Mouse (Mus musculus) erythroid progenitor cell, adult 5-6 weeks (primary cell): Measurements from ENCODE around the gene Cd274. TPM values are rescaled to one million over a fixed set of nuclear protein-coding genes. Genes with fewer than 3 reads are reported as not detected.
"Not testable (repeated sequence)": the region's sequence is repeated elsewhere in the genome, so short reads cannot be mapped to it uniquely, and the experiment has no call there.

Source experiments
- ATAC-seq: replicated peaks from 2 replicates; pipeline ENCODE4 v1.8.0; 2016; ENCODE audit warnings: moderate number of reproducible peaks, mild to moderate bottlenecking, moderate TSS enrichment, inconsistent platforms; ENCODE audit not compliant: poor library complexity, low FRiP score, severe bottlenecking
- total RNA-seq, 2 experiments: library from RNA; stranded (forward) in 1 of 2; stranded (reverse) in 1 of 2; fragments of 150-400 nt in 1 of 2; fragments of 186-747, 209-891 nt in 1 of 2; gene quantifications; 2 replicates each; pipeline versions ENCODE4 v1.2.3 to v1.2.4; 2015 to 2017; ENCODE audit warnings: low replicate concordance in 2 of 2

The Cd274 gene
- total RNA-seq, 2 experiments from 2014 or later = 1.7 to 3.8 TPM

GRCm38 (mm10) chr19:29385822-29386221, 18.6 kb downstream of the Cd274 start:
- ATAC-seq = no peak

DNA sequence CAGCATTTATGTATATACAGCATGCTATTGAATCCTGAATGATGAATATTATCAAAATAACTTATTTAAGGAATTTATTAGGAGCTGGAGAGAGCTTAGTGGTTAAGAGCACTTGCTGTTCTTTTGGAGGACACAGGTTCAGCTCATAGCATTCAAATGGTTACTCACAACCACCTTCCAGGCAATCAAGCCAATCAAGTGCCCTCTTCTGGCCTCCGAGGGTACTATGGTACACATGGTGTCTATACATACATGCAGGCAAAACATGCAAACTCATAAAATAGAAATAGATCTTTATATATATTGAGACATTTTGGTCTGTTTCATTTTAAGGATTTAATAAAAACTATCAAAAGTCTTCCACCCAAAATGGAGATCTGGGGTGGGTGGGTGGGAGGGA, 21.6 kb downstream of the Cd274 start:
- no peak for ATAC-seq

- no peak for ATAC-seq
These were observed 23.2 kb downstream of the Cd274 start for GRCm38 (mm10) chr19:29390483-29390882.

DNA sequence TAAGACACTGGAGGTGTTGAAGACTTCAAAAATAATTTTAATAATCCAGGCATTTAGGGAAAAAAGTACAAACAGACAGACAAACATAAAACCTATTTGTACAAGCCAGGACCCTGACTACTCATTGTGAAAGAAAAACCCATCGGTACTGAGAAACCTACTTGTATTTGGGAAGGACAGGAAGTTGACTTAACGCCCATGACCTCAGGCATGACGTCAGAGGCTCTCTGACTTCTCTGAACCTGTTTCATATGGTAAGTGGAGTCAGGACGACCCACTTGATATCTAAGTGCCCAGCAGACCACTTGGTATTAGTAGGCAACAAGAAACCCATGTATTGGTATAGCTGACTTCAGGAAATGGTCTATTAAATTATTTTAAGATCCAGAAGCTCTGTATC, 24.0 kb downstream of the Cd274 start:
- ATAC-seq = no peak

DNA sequence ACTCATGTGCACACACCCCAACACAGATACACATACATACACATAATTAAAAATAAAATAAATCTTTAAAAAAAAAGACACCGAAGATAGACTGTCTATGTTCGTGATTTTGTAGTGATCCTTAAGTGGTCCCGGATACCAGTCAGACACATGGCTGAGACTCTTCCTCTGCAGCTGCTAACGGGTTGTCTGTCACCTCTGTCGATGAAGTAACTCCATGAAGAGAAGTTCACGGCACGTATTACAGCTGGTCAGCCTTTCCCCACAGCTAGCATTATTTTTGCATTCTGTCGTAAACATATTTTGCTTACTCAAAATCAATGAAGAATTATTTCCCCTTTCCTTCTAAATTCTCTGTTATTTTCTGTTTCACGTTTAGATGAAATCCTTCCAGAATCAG, 26.1 kb downstream of the Cd274 start:
- ATAC-seq = no peak

DNA sequence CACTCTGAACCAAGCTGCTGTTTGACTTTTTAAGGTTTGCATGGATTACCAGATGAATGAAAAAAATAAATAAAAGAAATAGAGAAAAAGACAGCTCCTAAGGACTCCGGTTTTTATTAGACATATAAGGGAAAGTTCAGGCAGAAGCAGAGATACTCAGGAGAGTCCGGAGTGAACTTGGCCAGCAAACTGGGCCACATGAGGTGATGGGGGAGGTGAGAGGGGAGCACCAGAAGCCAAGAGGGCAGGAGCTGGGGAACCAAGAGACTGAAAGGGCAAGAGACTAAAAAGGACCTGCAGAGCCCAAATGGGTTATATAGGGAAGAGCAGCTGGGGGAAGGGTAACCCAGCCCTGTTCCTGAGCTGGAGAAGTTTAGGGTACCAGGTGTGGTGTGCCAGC, 27.5 kb downstream of the Cd274 start:
- no peak for ATAC-seq

- no peak for ATAC-seq
These were observed 29.1 kb downstream of the Cd274 start for GRCm38 (mm10) chr19:29396353-29396752.

- ATAC-seq = no peak
These were observed 32.5 kb downstream of the Cd274 start for GRCm38 (mm10) chr19:29399786-29400185.

GRCm38 (mm10) chr19:29400466-29400865, 33.2 kb downstream of the Cd274 start:
- ATAC-seq = no peak

DNA sequence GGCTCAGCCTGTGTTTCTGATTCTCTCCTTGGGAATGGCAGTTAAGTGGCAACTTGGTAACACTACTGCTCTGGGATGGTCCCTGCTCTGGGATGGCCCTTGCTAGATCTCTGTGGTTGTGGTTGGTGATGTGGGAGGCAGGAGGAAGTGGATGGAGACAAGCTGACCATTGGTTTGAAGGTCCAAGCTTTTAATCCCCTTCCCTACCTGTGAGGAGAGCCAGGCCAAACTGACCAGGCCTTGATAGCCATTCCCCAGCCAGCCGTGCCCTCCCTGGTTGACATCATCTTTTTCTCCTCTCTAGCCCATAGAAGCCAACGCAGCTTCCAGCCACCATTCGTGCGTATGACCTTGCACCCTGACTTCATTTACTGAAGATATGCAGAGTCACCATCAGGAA, 35.4 kb downstream of the Cd274 start:
- no peak for ATAC-seq

GRCm38 (mm10) chr19:29403251-29403650, 36.0 kb downstream of the Cd274 start:
- ATAC-seq = no peak

- no peak for ATAC-seq
These were observed 38.1 kb downstream of the Cd274 start for GRCm38 (mm10) chr19:29405388-29405787.

- ATAC-seq = no peak
These were observed 39.1 kb downstream of the Cd274 start for GRCm38 (mm10) chr19:29406042-29407017.

GRCm38 (mm10) chr19:29410619-29411018, 43.4 kb downstream of the Cd274 start, which contains the start of gene Pdcd1lg2:
Pdcd1lg2 (plus strand) TSS chr19:29410919.
- no peak for ATAC-seq

- no peak for ATAC-seq
These were observed 45.5 kb downstream of the Cd274 start for GRCm38 (mm10) chr19:29412476-29413420.

DNA sequence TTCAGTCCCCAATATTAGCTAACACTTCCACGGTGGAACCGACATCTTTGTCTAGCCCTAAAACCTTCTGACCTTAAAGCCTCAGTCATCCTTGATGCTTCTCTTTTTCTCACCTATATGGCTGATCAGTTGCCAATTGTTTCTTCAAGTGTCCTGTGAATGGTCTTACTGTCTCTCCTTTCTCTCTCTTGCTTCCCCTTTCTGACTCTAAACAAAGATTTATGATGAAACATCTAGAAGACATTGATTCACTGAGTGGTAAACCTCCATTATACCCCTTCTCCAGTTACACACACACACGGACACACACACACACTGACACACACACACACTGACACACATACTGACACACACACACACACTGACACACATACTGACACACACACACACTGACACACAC, 47.3 kb downstream of the Cd274 start:
- no peak for ATAC-seq

DNA sequence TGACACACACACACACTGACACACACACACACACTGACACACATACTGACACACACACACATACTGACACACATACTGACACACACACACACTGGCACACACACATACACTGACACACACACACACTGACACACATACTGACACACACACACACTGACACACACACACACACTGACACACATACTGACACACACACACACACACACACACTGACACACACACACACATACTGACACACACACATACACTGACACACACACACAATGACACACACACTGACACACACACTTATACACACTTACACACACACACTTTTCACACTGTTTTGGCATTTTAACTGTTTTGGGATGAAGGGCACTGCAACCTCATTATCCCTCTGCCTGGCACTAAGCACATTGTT, 47.7 kb downstream of the Cd274 start:
- not testable (repeated sequence) for ATAC-seq

- no peak for ATAC-seq
These were observed 49.2 kb downstream of the Cd274 start for GRCm38 (mm10) chr19:29416393-29416902.

DNA sequence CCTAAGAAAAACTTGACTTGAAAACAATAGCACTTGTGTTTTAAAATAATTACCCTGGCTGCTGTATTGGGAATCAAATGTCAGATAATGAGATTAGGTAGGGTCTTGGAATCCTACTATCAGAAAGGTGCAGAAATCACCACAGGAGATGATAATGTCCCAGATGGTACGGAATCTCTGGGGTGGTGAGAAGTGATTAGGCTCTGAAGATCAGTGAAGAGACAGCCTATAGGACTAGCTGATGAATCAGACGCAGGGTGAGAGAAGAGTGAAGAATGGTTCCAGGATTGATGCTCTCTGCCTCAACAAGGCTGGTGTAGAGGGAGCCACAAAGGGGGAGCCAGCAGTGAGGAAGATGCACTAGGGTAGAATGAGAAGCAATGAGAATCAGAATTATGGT, 49.9 kb downstream of the Cd274 start:
- no peak for ATAC-seq

GRCm38 (mm10) chr19:29417894-29418293, 50.6 kb downstream of the Cd274 start:
- no peak for ATAC-seq
